Mouse (Mus musculus) thymus, adult 2 months (tissue): ENCODE results near the gene Fbln5. TPM values are rescaled to one million over a fixed set of nuclear protein-coding genes. Genes with fewer than 3 reads are reported as not detected.

ENCODE experiments used
- DNase-seq: peaks from one replicate; pipeline ENCODE4 v3.0.0; 2021
- H3K27ac ChIP-seq: fragments of 200-500 bp; 2 replicates; pipeline ENCODE4 v1.5.1; 2012; ENCODE audit warnings: low read length, control low read depth; ENCODE audit not compliant: control insufficient read depth, insufficient read depth
- H3K27me3 ChIP-seq: fragments of 200-500 bp; 2 replicates; pipeline ENCODE4 v1.6.1; 2012; ENCODE audit warnings: mild to moderate bottlenecking, low read length, moderate library complexity, mixed read lengths; ENCODE audit not compliant: control insufficient read depth, insufficient read depth
- H3K36me3 ChIP-seq: fragments of 200-500 bp; 2 replicates; pipeline ENCODE4 v1.6.1; 2012; ENCODE audit warnings: mild to moderate bottlenecking, low read length, moderate library complexity; ENCODE audit not compliant: control insufficient read depth, insufficient read depth
- H3K4me1 ChIP-seq: fragments of 200-500 bp; replicated peaks from 2 replicates; pipeline ENCODE4 v1.6.1; 2012; ENCODE audit warnings: low read length; ENCODE audit not compliant: control insufficient read depth, insufficient read depth
- H3K4me3 ChIP-seq: fragments of 200-500 bp; 2 replicates; pipeline ENCODE4 v1.5.1; 2012; ENCODE audit warnings: mild to moderate bottlenecking, low read length, control low read depth, moderate library complexity; ENCODE audit not compliant: control insufficient read depth, insufficient read depth
- CTCF ChIP-seq: fragments of 200-500 bp; IDR thresholded peaks from 2 replicates; pipeline ENCODE4 v1.5.1; 2012; ENCODE audit warnings: mild to moderate bottlenecking, control low read depth, low read length, moderate library complexity, borderline replicate concordance; ENCODE audit not compliant: control insufficient read depth, poor library complexity, insufficient read depth; ENCODE audit errors: extremely low read depth
- POLR2A ChIP-seq: fragments of 200-500 bp; IDR thresholded peaks from 2 replicates; pipeline ENCODE4 v1.6.1; 2012; ENCODE audit warnings: mild to moderate bottlenecking, low read length, control low read depth, moderate library complexity; ENCODE audit not compliant: control insufficient read depth, poor library complexity, insufficient read depth; ENCODE audit errors: extremely low read depth
- WGBS: fragments of 180-500 bp; shearing (Covaris S2); methylation state at CpG from one replicate; pipeline ENCODE4 v1.1.7; 2018; 5-methylcytosine and 5-hydroxymethylcytosine counted together
- polyA plus RNA-seq: library from polyadenylated mRNA; depleted of rRNA; stranded (reverse); fragments of >200 nt; gene quantifications from 2 replicates; pipeline ENCODE4 v1.2.3, GENCODE M21; 2012; rRNA removed

The Fbln5 gene
- 11.1 and 16.3 TPM in 2 replicates for polyA plus RNA-seq

DNA sequence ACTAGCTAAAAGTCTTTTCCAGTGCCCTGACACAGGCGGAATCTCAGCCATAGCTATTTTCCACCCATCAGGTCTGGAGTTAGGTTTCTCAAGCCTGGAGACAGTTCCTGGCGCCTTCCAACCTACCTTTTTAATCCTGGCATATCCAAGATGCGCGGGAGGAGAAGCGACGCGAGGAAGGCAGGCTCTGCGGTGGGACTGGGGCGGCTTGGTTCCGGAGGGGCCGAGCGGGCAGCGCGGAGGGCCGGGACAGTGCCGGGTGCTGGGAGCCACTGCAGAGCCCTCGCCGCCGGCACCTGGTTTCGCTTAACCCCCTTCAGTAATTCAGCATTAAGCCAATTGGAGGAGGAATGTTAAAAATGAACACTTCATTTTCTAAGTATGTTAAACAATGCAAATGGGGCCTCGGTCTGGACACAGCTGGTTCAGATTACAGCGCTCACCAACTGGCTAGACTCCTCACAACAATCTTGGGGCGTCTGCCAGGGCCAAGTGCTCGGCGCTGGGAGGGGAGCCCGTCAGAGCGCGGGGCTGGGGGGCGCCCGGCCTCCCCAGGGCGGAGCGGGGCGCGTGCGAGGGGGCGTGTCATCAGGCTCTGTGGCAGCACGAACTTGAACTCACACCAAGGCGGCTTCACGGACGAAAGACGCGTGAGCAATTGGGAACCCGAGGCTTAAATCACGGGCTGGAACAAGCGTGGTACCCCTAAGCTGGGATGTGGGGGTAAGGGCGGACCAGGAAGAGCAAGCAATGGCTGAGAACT lies at the start of gene Fbln5:
Fbln5 (minus strand) TSS at position 448 of the 763 bp plus-strand sequence.
- 3% methylated on average over 46 of the region's 46 CpGs for WGBS
- Histone ChIP-seq H3K27me3 (peaks cover 3% of the 10 kb centered on the region; the same call in 1 of the 2 replicates), H3K4me3 (peak within 1 kb of the TSS; percentile 13), H3K36me3 (no peaks in the 10 kb centered on the region), H3K4me1 (peaks cover 10% of the 10 kb centered on the region; the same call in 1 of the 2 replicates), H3K27ac (no peak within 1 kb of the TSS)
- TF ChIP-seq CTCF (no peak), POLR2A (no peak)
- peak; percentile 16 for DNase-seq

GRCm38 (mm10) chr12:101862286-101862964 lies 43.6 kb upstream of the Fbln5 start:
- Histone ChIP-seq H3K4me3 (no peak overlapping the region), H3K27me3 (no peaks in the 10 kb centered on the region), H3K36me3 (peaks cover 19% of the 10 kb centered on the region; the same call in 1 of the 2 replicates), H3K4me1 (no peaks in the 10 kb centered on the region), H3K27ac (no peak overlapping the region)
- WGBS = 92% methylated on average over 10 of the region's 10 CpGs
- TF ChIP-seq CTCF = no peak
- TF ChIP-seq POLR2A = no peak
- DNase-seq = no peak

- no peak for TF ChIP-seq CTCF
Observed at GRCm38 (mm10) chr12:101860256-101860655, 41.4 kb upstream of the Fbln5 start.

DNA sequence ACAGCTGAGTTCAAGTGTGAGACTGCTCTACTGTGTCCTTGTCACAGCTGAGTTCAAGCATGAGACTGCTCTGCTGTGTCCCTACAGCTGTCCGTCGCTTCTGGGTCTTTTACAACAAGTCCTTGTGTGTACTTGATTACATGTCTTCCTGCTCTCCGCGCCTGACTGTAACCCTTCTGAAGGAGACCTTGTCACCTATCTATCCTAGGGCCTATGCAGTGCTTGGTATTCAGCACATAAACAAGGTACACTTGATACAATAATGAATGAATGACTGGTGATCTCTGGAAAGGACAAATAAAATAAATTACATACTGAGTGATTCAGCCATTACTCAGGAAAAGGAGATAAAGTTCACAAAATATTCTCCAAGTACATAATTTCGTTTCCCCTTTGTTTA lies 39.2 kb upstream of the Fbln5 start:
- Histone ChIP-seq H3K4me3 (no peak overlapping the region), H3K27ac (no peak overlapping the region), H3K36me3 (peaks cover 12% of the 10 kb centered on the region; the same call in 1 of the 2 replicates), H3K4me1 (no peaks in the 10 kb centered on the region), H3K27me3 (no peaks in the 10 kb centered on the region)
- TF ChIP-seq POLR2A = no peak
- TF ChIP-seq CTCF = no peak
- WGBS = 98% methylated on average over 5 of the region's 5 CpGs
- DNase-seq = no peak

More at GRCm38 (mm10) chr12:101860256-101860655, 41.4 kb upstream of the Fbln5 start:
- no peak overlapping the region for H3K4me3 ChIP-seq
- DNase-seq = no peak
- H3K4me1 ChIP-seq = no peaks in the 10 kb centered on the region
- no peaks in the 10 kb centered on the region for H3K27me3 ChIP-seq
- no peak overlapping the region for H3K27ac ChIP-seq
- peaks cover 19% of the 10 kb centered on the region; the same call in 1 of the 2 replicates for H3K36me3 ChIP-seq
- WGBS = 98% methylated on average over 1 of the region's 1 CpGs

DNA sequence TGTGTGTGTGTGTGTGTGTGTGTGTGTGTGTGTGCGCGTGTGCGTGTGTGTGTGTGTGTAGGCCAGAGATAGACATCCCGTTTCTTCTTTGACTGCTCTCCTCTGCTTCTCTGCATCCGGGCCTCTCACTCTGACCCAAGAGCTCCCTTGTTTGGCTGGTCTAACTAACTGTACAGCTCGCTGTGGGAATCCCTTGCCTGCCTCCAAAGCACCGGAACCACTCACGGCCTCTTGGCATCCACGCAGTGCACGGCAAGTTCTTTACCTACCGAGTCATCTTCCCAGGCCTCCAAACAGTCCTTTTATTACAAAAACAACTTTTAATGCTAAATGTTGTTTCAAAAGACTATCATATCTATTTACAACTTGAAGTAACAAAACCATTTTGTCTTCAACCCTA lies 35.5 kb upstream of the Fbln5 start:
- no peak overlapping the region for H3K27ac ChIP-seq
- no peaks in the 10 kb centered on the region for H3K27me3 ChIP-seq
- H3K4me3 ChIP-seq = no peak overlapping the region
- WGBS = 97% methylated on average over 11 of the region's 11 CpGs
- no peaks in the 10 kb centered on the region for H3K4me1 ChIP-seq
- H3K36me3 ChIP-seq = no peaks in the 10 kb centered on the region
- TF ChIP-seq CTCF (no peak), POLR2A (no peak)
- no peak for DNase-seq

DNA sequence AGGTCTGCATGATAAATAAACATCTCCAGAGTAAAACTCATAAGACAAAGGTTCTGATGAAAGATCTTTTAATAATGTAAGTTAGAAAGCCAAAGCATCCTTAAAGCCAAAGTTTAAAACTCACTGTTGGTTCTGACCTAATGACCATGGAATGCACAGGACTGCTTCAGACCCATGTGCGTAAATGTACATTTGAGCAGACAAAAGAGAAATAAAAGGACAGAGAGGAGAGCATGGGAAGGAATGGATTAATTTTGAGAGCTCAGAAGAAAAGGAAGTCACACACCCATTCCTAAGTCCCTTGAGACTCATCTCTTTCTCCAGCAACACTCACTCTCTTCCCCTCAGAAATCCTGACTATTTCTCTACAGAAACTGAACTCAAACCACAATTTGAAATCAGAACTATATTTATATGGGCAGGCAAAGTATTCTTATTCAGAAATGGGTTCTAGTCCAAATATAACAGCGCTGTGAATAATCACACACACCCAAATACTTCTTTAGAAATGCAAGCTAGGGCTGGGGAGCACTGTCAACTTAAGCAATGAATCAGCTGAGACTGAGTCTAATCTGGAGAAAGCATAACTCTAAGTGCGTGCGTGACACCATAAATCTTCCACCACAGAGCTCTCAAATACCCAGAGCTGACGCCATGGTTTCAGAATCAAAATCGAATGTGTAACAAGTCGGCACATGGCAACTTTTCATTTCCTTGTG lies 33.1 kb upstream of the Fbln5 start:
- WGBS = 90% methylated on average over 7 of the region's 7 CpGs
- no peaks in the 10 kb centered on the region for H3K36me3 ChIP-seq
- H3K27ac ChIP-seq = no peak overlapping the region
- no peak for DNase-seq
- no peak for TF ChIP-seq POLR2A
- H3K4me3 ChIP-seq = no peak overlapping the region
- no peaks in the 10 kb centered on the region for H3K4me1 ChIP-seq
- H3K27me3 ChIP-seq = no peaks in the 10 kb centered on the region

DNA sequence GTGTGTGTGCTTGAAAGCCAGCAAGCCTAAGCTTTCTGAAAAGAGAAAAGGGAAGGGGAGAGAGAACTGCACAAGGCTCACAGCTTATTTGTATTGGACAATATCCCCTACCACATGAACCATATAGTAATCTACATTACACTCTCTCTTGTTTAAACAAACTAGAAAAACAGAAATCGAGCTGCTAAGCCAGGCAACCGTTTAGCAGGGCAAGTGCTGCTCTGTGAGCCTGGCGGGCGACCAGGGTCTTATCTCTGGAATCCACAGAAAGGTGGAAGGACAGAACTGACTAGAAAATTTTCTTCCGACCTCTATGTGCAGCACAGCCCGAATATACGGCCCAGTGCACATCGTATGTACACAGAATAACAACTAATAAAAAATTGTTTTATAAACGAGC lies 32.5 kb upstream of the Fbln5 start:
- no peaks in the 10 kb centered on the region for H3K4me1 ChIP-seq
- TF ChIP-seq CTCF (no peak), POLR2A (no peak)
- no peak for DNase-seq
- H3K4me3 ChIP-seq = no peak overlapping the region
- H3K27ac ChIP-seq = no peak overlapping the region
- H3K36me3 ChIP-seq = peaks cover 5% of the 10 kb centered on the region; the same call in 1 of the 2 replicates
- H3K27me3 ChIP-seq = no peaks in the 10 kb centered on the region
- 97% methylated on average over 9 of the region's 9 CpGs for WGBS
